Mouse (Mus musculus): ENCODE measurements around the gene Zcchc7. TPM values are rescaled to one million over a fixed set of nuclear protein-coding genes. Genes with fewer than 3 reads are reported as not detected.
"Not testable (repeated sequence)": the region's sequence is repeated elsewhere in the genome, so short reads cannot be mapped to it uniquely, and the experiment has no call there.

The Zcchc7 gene
- total and polyA plus RNA-seq, 2 experiments from 2014 or later = 18.9 to 31.6 TPM

DNA sequence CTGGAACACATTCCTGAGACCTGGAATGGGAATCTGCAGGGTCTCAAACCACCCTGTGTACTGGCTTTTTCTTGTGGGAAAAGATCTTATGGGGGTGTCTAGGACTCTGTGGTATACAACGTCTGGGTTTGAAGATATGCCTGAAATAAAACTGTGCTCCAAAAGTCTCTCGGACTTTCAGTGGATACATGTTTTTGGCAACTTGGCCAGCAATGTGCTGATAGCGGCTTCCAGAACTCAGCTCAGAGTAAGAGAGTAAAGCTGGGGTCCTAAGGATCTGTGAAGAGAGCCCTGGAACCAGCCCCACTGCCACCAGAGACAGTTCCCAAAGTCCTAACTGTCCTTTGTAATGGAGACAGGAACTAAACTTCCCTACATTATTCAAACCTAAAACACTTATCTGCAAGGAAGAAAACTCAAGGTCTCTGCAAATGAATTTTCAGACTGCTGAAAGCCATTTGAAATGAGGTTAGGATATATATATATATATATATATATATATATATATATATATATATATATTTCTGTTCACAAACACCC is 40.0 kb upstream of the Zcchc7 start:
- DNase-seq (ENCODE audit: low spot score) (no peak), ATAC-seq (no peak)
- WGBS = 29% methylated on average over 3 of the region's 3 CpGs
- no peak overlapping the region for H3K4me2 ChIP-seq (ENCODE audit: low read depth, low read length)
- TF ChIP-seq CTCF (IDR thresholded peaks at IDR 0.05; ENCODE audit: low read depth) = no peak
- no peak overlapping the region for H3K4me3 ChIP-seq (ENCODE audit: low read length)
- H3K27ac ChIP-seq = no peak overlapping the region
- no peaks in the 10 kb centered on the region for H3K4me1 ChIP-seq (ENCODE audit: insufficient read depth, low read length)
- H3K36me3 ChIP-seq (ENCODE audit: insufficient read depth, low read length) = no peaks in the 10 kb centered on the region
- H3K27me3 ChIP-seq (ENCODE audit: insufficient read depth, low read length) = peaks cover 54% of the 10 kb centered on the region
- H3K9me3 ChIP-seq (ENCODE audit: low read length) = no peaks in the 10 kb centered on the region
- no peak overlapping the region for H3K9ac ChIP-seq (replicated peaks; ENCODE audit: low read length)

DNA sequence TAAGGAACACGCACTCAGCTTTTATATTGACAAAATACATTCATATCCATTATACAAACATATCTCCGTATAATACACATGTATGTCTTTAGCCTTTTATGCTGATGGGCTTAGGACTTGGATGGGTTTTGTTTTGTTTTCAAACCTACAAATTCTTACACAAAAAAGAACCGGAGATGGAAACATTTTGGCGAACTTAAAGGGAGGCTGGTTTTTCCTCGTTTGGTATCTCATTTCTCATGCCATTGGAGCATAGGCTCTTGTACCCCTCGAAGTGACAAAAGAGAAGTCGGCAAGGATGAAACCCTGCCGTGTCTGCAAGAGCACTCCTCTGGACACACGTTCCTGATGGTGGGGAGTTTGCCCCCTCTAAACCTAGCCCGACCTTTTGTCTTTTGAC is 39.3 kb upstream of the Zcchc7 start:
- Histone ChIP-seq H3K27ac (no peak overlapping the region), H3K36me3 (ENCODE audit: insufficient read depth, low read length) (no peaks in the 10 kb centered on the region), H3K27me3 (ENCODE audit: insufficient read depth, low read length) (peaks cover 47% of the 10 kb centered on the region), H3K4me2 (ENCODE audit: low read depth, low read length) (no peak overlapping the region), H3K4me3 (ENCODE audit: low read length) (no peak overlapping the region), H3K4me1 (ENCODE audit: insufficient read depth, low read length) (no peaks in the 10 kb centered on the region), H3K9ac (replicated peaks; ENCODE audit: low read length) (no peak overlapping the region), H3K9me3 (ENCODE audit: low read length) (no peaks in the 10 kb centered on the region)
- TF ChIP-seq CTCF (IDR thresholded peaks at IDR 0.05; ENCODE audit: low read depth) = no peak
- ATAC-seq = no peak
- DNase-seq (ENCODE audit: low spot score) = no peak
- 5% methylated on average over 10 of the region's 10 CpGs for WGBS

DNA sequence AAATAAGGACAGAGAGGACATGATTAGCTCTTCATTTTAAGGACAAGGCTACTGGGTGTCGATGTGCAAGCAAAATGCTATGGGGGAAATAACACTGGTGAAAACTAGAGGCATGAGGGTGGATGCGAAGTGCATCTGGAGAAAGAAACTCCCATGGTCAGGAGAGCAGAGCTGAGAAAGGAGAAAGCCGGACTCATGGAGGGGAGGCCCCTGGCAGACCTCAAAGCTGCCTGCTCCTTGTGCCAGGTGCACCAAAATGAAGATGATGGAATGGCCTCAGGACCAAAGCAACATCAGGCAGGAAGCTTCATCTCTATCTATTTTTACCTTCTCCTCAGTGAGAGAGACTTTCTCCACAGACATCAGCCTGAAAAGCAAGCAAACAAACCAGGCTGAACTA is 38.0 kb upstream of the Zcchc7 start:
- no peak for ATAC-seq
- H3K9me3 ChIP-seq (ENCODE audit: low read length) = no peaks in the 10 kb centered on the region
- peaks cover 43% of the 10 kb centered on the region for H3K27me3 ChIP-seq (ENCODE audit: insufficient read depth, low read length)
- H3K4me1 ChIP-seq (ENCODE audit: insufficient read depth, low read length) = no peaks in the 10 kb centered on the region
- DNase-seq (ENCODE audit: low spot score) = no peak
- no peak overlapping the region for H3K4me2 ChIP-seq (ENCODE audit: low read depth, low read length)
- H3K36me3 ChIP-seq (ENCODE audit: insufficient read depth, low read length) = no peaks in the 10 kb centered on the region
- no peak overlapping the region for H3K4me3 ChIP-seq (ENCODE audit: low read length)
- TF ChIP-seq CTCF (IDR thresholded peaks at IDR 0.05; ENCODE audit: low read depth) = no peak
- H3K27ac ChIP-seq = no peak overlapping the region
- WGBS = 90% methylated on average over 3 of the region's 3 CpGs
- H3K9ac ChIP-seq (replicated peaks; ENCODE audit: low read length) = no peak overlapping the region

DNA sequence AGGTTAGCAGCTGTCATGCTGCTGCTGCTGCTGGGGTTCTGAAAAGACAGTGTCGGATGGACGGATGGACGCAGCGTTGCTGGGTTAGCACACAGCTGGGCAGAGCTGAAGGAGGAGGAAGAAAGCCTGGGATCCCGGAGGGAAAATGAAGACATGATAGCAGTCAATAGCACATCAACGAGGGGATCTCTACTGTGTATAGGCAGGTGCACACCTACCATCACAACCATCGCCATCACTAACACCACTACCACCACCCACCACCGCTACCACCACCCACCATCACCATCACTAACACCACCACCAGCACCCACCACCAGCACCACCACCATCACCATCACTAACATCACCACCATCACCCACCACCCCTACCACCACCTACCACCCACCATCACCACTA is 35.6 kb upstream of the Zcchc7 start:
- Histone ChIP-seq H3K27me3 (ENCODE audit: insufficient read depth, low read length) (peaks cover 32% of the 10 kb centered on the region), H3K9me3 (ENCODE audit: low read length) (no peaks in the 10 kb centered on the region), H3K36me3 (ENCODE audit: insufficient read depth, low read length) (no peaks in the 10 kb centered on the region), H3K4me3 (ENCODE audit: low read length) (no peak overlapping the region), H3K9ac (replicated peaks; ENCODE audit: low read length) (no peak overlapping the region), H3K4me2 (ENCODE audit: low read depth, low read length) (no peak overlapping the region), H3K27ac (no peak overlapping the region), H3K4me1 (ENCODE audit: insufficient read depth, low read length) (no peaks in the 10 kb centered on the region)
- no peak for TF ChIP-seq CTCF (IDR thresholded peaks at IDR 0.05; ENCODE audit: low read depth)
- WGBS = 85% methylated on average over 8 of the region's 8 CpGs
- no peak for DNase-seq (ENCODE audit: low spot score)
- ATAC-seq = no peak

DNA sequence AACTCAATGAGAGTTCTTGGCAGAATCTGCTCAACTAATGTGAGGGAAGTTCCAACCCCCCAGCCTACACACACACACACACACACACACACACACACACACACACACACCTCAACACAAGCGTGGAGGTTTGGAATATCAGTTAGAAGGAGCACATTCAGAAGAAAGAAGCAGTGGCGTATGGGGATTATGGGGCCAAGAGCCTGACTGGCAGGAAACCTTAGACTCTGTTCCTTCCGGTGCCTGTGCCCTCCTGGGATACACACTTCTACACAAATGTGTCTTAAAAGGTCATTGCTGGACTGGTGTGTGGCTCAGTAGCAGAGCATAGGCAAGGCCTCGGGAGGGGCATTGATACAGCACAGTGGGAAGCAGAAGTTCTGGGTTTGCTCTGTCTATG is 34.4 kb upstream of the Zcchc7 start:
- Histone ChIP-seq H3K27me3 (ENCODE audit: insufficient read depth, low read length) (peaks cover 26% of the 10 kb centered on the region), H3K36me3 (ENCODE audit: insufficient read depth, low read length) (no peaks in the 10 kb centered on the region), H3K27ac (no peak overlapping the region), H3K4me3 (ENCODE audit: low read length) (no peak overlapping the region), H3K4me1 (ENCODE audit: insufficient read depth, low read length) (no peaks in the 10 kb centered on the region), H3K9me3 (ENCODE audit: low read length) (no peaks in the 10 kb centered on the region), H3K9ac (replicated peaks; ENCODE audit: low read length) (no peak overlapping the region), H3K4me2 (ENCODE audit: low read depth, low read length) (no peak overlapping the region)
- TF ChIP-seq CTCF (IDR thresholded peaks at IDR 0.05; ENCODE audit: low read depth) = no peak
- DNase-seq (ENCODE audit: low spot score) = no peak
- WGBS = 79% methylated on average over 4 of the region's 4 CpGs
- ATAC-seq = no peak

DNA sequence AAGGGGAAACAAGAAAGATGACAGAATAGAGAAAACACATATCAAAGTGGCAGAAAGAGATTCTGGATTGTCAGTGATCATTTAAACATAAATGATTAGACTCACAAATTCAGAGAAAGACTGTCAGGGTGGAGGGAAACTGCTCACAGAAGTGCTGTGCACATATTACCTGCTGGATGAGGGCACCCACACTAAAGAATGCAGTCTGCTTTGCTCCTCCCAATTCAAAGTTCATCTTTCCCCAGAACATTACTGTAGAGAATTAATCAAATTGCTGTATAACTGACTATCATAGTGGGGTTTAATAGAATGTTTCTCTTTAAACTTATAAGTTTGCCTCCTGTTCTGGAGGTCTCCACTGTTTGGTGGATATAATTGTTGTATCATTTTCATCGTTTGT is 15.2 kb upstream of the Zcchc7 start:
- WGBS = 79% methylated on average over 1 of the region's 1 CpGs
- H3K9me3 ChIP-seq (ENCODE audit: low read length) = 0 out of 2 replicates have a peak, but pooled peaks cover 4% of the 10 kb centered on the region
- no peak overlapping the region for H3K4me2 ChIP-seq (ENCODE audit: low read depth, low read length)

DNA sequence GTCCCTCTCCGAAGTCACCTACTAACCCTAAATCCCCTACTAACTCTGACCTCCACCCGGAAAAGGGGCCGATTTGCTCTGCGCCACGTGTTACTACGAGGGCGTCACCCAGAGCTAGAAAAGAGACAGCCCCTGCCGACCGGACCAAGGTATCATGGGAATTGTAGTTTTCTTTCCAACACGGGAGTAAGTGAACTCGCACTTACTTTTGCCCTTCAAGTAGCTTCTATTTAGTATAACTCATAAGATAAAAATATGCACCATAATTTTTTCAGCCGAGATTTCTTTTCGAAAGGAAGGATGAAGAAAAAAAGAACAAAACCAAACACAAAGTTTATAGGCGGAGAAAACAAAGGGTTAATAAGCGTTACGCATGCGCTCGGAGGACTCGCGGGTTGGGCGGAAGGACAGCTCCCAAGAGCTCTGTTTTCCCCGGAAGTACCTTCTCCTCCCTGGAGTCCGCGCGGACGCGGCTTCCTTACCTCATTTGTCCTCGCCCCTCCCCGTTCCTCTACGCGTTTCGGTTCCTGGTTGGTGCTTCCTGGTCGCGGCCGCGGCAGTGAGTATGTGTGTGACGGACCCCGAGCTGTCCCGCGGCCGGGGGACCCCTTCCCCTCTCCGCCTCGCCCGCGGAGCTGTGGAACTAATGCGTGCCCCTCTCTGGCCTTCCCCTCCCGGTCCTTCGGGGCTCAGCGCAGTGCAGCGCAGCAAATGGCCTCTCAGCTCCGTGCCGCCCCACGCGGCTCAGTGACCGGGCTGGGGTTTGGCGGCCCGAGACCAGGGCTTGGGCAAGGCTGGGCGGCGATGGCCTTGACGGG is 666 bp downstream of the Zcchc7 start:
- peak overlapping the region; percentile 92 for H3K4me2 ChIP-seq (ENCODE audit: low read depth, low read length)
- no peak for TF ChIP-seq CTCF (IDR thresholded peaks at IDR 0.05; ENCODE audit: low read depth)
- H3K4me1 ChIP-seq (ENCODE audit: insufficient read depth, low read length) = 0 out of 2 replicates have a peak, but pooled peaks cover 8% of the 10 kb centered on the region
- no peaks in the 10 kb centered on the region for H3K27me3 ChIP-seq (ENCODE audit: insufficient read depth, low read length)
- ATAC-seq = peak; percentile 99
- H3K36me3 ChIP-seq (ENCODE audit: insufficient read depth, low read length) = no peaks in the 10 kb centered on the region
- no peaks in the 10 kb centered on the region for H3K9me3 ChIP-seq (ENCODE audit: low read length)
- WGBS = under 1% methylated on average over 58 of the region's 60 CpGs
- peak overlapping the region; percentile 96 for H3K4me3 ChIP-seq (ENCODE audit: low read length)
- H3K9ac ChIP-seq (replicated peaks; ENCODE audit: low read length) = peak overlapping the region; percentile 91
- peak; percentile 97 for DNase-seq (ENCODE audit: low spot score)
- peak overlapping the region; percentile 92 for H3K27ac ChIP-seq

More for the DNA sequence above, 15.2 kb upstream of the Zcchc7 start:
- no peak for ATAC-seq
- DNase-seq (ENCODE audit: low spot score) = no peak
- Histone ChIP-seq H3K27me3 (ENCODE audit: insufficient read depth, low read length) (no peaks in the 10 kb centered on the region), H3K27ac (no peak overlapping the region), H3K4me3 (ENCODE audit: low read length) (no peak overlapping the region), H3K9ac (replicated peaks; ENCODE audit: low read length) (no peak overlapping the region), H3K4me1 (ENCODE audit: insufficient read depth, low read length) (no peaks in the 10 kb centered on the region), H3K36me3 (ENCODE audit: insufficient read depth, low read length) (no peaks in the 10 kb centered on the region)
- no peak for TF ChIP-seq CTCF (IDR thresholded peaks at IDR 0.05; ENCODE audit: low read depth)

DNA sequence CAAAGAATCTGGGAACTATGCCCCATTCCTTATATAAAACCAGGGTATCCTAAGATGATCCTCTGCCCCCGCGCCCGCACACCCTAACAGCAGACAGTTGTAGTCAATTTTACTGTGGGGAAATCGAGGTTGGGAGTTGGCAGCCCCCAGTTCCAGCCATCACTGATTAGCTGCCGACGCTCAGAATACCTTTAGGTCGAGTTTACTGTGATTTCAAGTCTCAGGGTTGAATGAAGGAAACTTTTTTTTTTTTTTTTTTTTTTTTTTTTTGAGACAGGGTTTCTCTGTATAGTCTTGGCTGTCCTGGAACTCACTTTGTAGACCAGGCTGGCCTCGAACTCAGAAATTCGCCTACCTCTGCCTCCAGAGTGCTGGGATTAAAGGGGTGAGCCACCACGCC is 1.5 kb downstream of the Zcchc7 start:
- Histone ChIP-seq H3K9ac (replicated peaks; ENCODE audit: low read length) (peak overlapping the region; percentile 91), H3K27ac (peak overlapping the region; percentile 92; the same call in 1 of the 2 replicates), H3K4me2 (ENCODE audit: low read depth, low read length) (peak overlapping the region; percentile 92), H3K4me3 (ENCODE audit: low read length) (peak overlapping the region; percentile 96)
- not testable (repeated sequence) for ATAC-seq; DNase-seq (ENCODE audit: low spot score); H3K27me3 ChIP-seq (ENCODE audit: insufficient read depth, low read length); H3K36me3 ChIP-seq (ENCODE audit: insufficient read depth, low read length); H3K4me1 ChIP-seq (ENCODE audit: insufficient read depth, low read length); H3K9me3 ChIP-seq (ENCODE audit: low read length)
- 10% methylated on average over 10 of the region's 10 CpGs for WGBS

Measured in hindbrain, postnatal 0 days (tissue).